ENCODE assay signal across 11 mouse cellular contexts in the genomic region with DNA sequence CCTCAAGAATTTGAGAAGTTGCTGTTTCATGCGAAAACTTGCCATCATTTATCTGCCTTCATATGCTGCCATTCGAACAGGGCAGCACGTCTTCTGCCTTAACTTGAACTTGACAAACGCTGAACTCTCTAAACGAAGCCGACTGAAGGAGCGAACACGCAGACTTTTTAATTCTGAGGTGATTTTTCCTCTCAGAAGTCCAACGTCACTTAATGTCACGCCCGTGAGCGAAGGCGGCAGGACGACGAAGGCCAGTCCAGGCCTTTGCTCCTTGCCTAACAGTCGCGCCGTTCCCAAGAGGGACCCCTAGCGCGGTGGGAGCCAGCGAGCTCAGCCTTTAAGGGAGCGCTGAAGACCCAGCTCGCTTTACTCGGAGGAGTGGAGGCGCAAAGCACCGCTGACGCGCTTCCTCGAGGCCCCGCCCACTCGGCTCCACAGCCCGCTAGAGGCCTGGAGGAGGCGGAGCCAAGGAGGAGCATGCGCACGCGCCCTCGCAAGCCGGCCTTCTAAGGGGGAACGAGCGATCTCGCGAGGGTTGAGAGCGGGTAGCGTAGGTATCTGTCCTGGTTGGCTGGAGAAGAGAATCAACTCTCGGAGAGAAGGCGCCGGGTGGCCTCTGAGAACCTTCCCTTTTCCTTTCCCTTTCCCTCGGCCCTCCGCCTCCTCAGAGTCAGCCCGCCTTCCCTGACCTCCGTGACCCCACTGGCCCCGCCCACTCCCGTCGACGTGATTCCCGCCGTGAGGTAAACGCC. TPM values are rescaled to one million over a fixed set of nuclear protein-coding genes. Genes with fewer than 3 reads are reported as not detected.
DNase-seq lines count a peak whose midpoint lies in the region; ATAC-seq and TF ChIP-seq lines count a peak whose summit lies in the region.
"Not testable (repeated sequence)": the region's sequence is repeated elsewhere in the genome, so short reads cannot be mapped to it uniquely, and the experiment has no call there.
"Had no signal": no experiment of that assay in that cellular context is flagged by ENCODE, and none has a peak within 500 bp of the region (broad histone marks: within the 10 kb centered on the region; RNA-seq: fewer than 3 reads in every experiment).

No protein-coding gene starts in this region.

- not testable (repeated sequence) for H3K4me2 ChIP-seq in forebrain, embryonic 14.5 days (ENCODE audit: low read length)
- H3K4me2 ChIP-seq in heart, postnatal 0 days (ENCODE audit: low read depth, low read length), result peak overlapping the region; percentile 30; the same call in 1 of the 2 replicates
- H3K4me2 ChIP-seq in kidney, embryonic 14.5 days (replicated peaks; ENCODE audit: low read depth, low read length), result peak overlapping the region; percentile 26
- H3K4me2 ChIP-seq in liver, embryonic 12.5 days, result peak overlapping the region; percentile 60
- peak overlapping the region; percentile 26 for H3K4me2 ChIP-seq in midbrain, embryonic 13.5 days (replicated peaks)
- 0 out of 2 replicates have a peak overlapping the region, but pooled peaks have one; percentile 14 for H3K4me2 ChIP-seq in stomach, embryonic 14.5 days (replicated peaks; ENCODE audit: low read depth, low read length)

- not testable (repeated sequence) for H3K27ac ChIP-seq in forebrain, embryonic 14.5 days (ENCODE audit: low read depth, low read length); heart, postnatal 0 days (ENCODE audit: low read depth); kidney, embryonic 14.5 days (ENCODE audit: low read depth, low read length); liver, embryonic 12.5 days; midbrain, embryonic 13.5 days; stomach, embryonic 14.5 days (ENCODE audit: low read length)

- 50% methylated on average over 50 of the region's 58 CpGs for WGBS in forebrain, embryonic 14.5 days
- 33% methylated on average over 55 of the region's 58 CpGs for WGBS in heart, postnatal 0 days
- 47% methylated on average over 47 of the region's 58 CpGs for WGBS in kidney, embryonic 14.5 days
- 33% methylated on average over 58 of the region's 58 CpGs for WGBS in liver, embryonic 12.5 days (ENCODE audit: insufficient replicate concordance)
- 36% methylated on average over 58 of the region's 58 CpGs for WGBS in midbrain, embryonic 13.5 days
- WGBS in stomach, embryonic 14.5 days, result 39% methylated on average over 53 of the region's 58 CpGs

- not testable (repeated sequence) for ATAC-seq in forebrain, embryonic 14.5 days
- ATAC-seq in heart, postnatal 0 days (ENCODE audit: insufficient read depth, low read depth), result peak; percentile 47; the same call in 1 of the 2 replicates
- peak; percentile 69; the same call in 1 of the 2 replicates for ATAC-seq in kidney, embryonic 14.5 days (ENCODE audit: low FRiP score, low TSS enrichment)
- peak; percentile 61 for ATAC-seq in liver, embryonic 12.5 days
- peak; percentile 79; the same call in 1 of the 2 replicates for ATAC-seq in midbrain, embryonic 13.5 days
- ATAC-seq in stomach, embryonic 14.5 days (ENCODE audit: insufficient number of reproducible peaks, insufficient read depth, low FRiP score, low read depth), result 0 out of 2 replicates have a peak, but pooled peaks have one; percentile 78

- not testable (repeated sequence) for H3K9me3 ChIP-seq in forebrain, embryonic 14.5 days (replicated peaks; ENCODE audit: control insufficient read depth, low read length); stomach, embryonic 14.5 days (ENCODE audit: control insufficient read depth, low read depth, low read length)
- H3K9me3 ChIP-seq in heart, postnatal 0 days (replicated peaks; ENCODE audit: control insufficient read depth, low read length), result peaks cover 23% of the 10 kb centered on the region
- peaks cover 26% of the 10 kb centered on the region for H3K9me3 ChIP-seq in kidney, embryonic 14.5 days (ENCODE audit: control insufficient read depth, low read length)
- H3K9me3 ChIP-seq in liver, embryonic 12.5 days (replicated peaks), result peaks cover 31% of the 10 kb centered on the region
- peaks cover 34% of the 10 kb centered on the region for H3K9me3 ChIP-seq in midbrain, embryonic 13.5 days

- H3K4me1 ChIP-seq in forebrain, embryonic 14.5 days (ENCODE audit: control insufficient read depth, insufficient read depth, low read length); heart, postnatal 0 days (ENCODE audit: control insufficient read depth, insufficient read depth); kidney, embryonic 14.5 days (ENCODE audit: control insufficient read depth, insufficient read depth, low read length); liver, embryonic 12.5 days; midbrain, embryonic 13.5 days (replicated peaks); stomach, embryonic 14.5 days (ENCODE audit: control insufficient read depth, insufficient read depth, low read length): not testable (repeated sequence)

- H3K36me3 ChIP-seq in forebrain, embryonic 14.5 days (ENCODE audit: control insufficient read depth, insufficient read depth, low read length); heart, postnatal 0 days (replicated peaks; ENCODE audit: control insufficient read depth, insufficient read depth, low read length); kidney, embryonic 14.5 days (ENCODE audit: control insufficient read depth, insufficient read depth, low read length); liver, embryonic 12.5 days; midbrain, embryonic 13.5 days; stomach, embryonic 14.5 days (ENCODE audit: control insufficient read depth, insufficient read depth, low read length): not testable (repeated sequence)

- not testable (repeated sequence) for H3K9ac ChIP-seq in forebrain, embryonic 14.5 days (ENCODE audit: low read length); heart, postnatal 0 days (replicated peaks; ENCODE audit: low read depth, low read length); kidney, embryonic 14.5 days (ENCODE audit: low read depth, low read length); liver, embryonic 12.5 days; midbrain, embryonic 13.5 days (replicated peaks); stomach, embryonic 14.5 days (replicated peaks; ENCODE audit: low read depth, low read length)

- not testable (repeated sequence) for TF ChIP-seq EP300 in heart, postnatal 0 days (IDR thresholded peaks at IDR 0.05; ENCODE audit: low read depth)

- H3K27me3 ChIP-seq in forebrain, embryonic 14.5 days (replicated peaks; ENCODE audit: control insufficient read depth, insufficient read depth, low read length); heart, postnatal 0 days (ENCODE audit: control insufficient read depth, insufficient read depth, low read length); kidney, embryonic 14.5 days (ENCODE audit: control insufficient read depth, insufficient read depth, low read length); liver, embryonic 12.5 days (replicated peaks); midbrain, embryonic 13.5 days; stomach, embryonic 14.5 days (ENCODE audit: control insufficient read depth, insufficient read depth, low read length): not testable (repeated sequence)

- DNase-seq in 3134 (ENCODE audit: extremely low read depth, insufficient read length, low spot score), result peak; percentile 27
- DNase-seq in embryo, embryonic 10 days (ENCODE audit: low spot score), result peak; percentile 42
- peak; percentile 3 for DNase-seq in forebrain, embryonic 14.5 days (ENCODE audit: low spot score)
- DNase-seq in heart, postnatal 0 days (ENCODE audit: low spot score), result not testable (repeated sequence)

- TF ChIP-seq CTCF in heart, postnatal 0 days (IDR thresholded peaks at IDR 0.05; ENCODE audit: low read depth), result not testable (repeated sequence)

- not testable (repeated sequence) for H3K4me3 ChIP-seq in forebrain, embryonic 14.5 days (ENCODE audit: low read depth, low read length)
- peak overlapping the region; percentile 18 for H3K4me3 ChIP-seq in heart, postnatal 0 days (ENCODE audit: low read depth, low read length)
- H3K4me3 ChIP-seq in kidney, embryonic 14.5 days (ENCODE audit: low read length), result peak overlapping the region; percentile 3; the same call in 1 of the 2 replicates
- H3K4me3 ChIP-seq in liver, embryonic 12.5 days, result peak overlapping the region; percentile 32
- peak overlapping the region; percentile 18 for H3K4me3 ChIP-seq in midbrain, embryonic 13.5 days (replicated peaks)
- H3K4me3 ChIP-seq in stomach, embryonic 14.5 days (ENCODE audit: low read depth, low read length), result 0 out of 2 replicates have a peak overlapping the region, but pooled peaks have one; percentile 11

RNA-seq across cellular contexts. Expression of a gene that starts 30.3 kb away (rescaled TPM):
- not detected in 2 replicates for polyA plus RNA-seq in forebrain, embryonic 14.5 days (2014; fragmentation: Nextera tagmentation; extraction: Ambion mirVana)
- not detected in 2 replicates for total RNA-seq in heart, postnatal 0 days (2014; rRNA removed; ENCODE audit: low replicate concordance)
- not detected in 2 replicates for polyA plus RNA-seq in heart, postnatal 0 days (2015; fragmentation: Nextera tagmentation; extraction: Ambion mirVana)
- polyA plus RNA-seq in kidney, embryonic 14.5 days (2014; fragmentation: Nextera tagmentation; extraction: Ambion mirVana), result 0.32 and 0.34 TPM in 2 replicates
- 0.19 and 0.20 TPM in 2 replicates for polyA plus RNA-seq in liver, embryonic 12.5 days (2016; fragmentation: Nextera tagmentation; extraction: Ambion mirVana)
- polyA plus RNA-seq in midbrain, embryonic 13.5 days (2015; fragmentation: Nextera tagmentation; extraction: Ambion mirVana), result 0.14 TPM in 1 of 2 replicates, not detected in the other
- polyA plus RNA-seq in stomach, embryonic 14.5 days (2014; fragmentation: Nextera tagmentation; extraction: Ambion mirVana), result 0.21 and 0.22 TPM in 2 replicates
- total RNA-seq: forebrain, postnatal 0 days; heart, adult 8-10 months had no signal
- polyA plus RNA-seq: forebrain, postnatal 0 days; macrophage had no signal
